Mouse (Mus musculus) ES-E14 (cell line): ENCODE results near the gene Chst11.

Experiments used
- ZC3H11A ChIP-seq: IDR thresholded peaks from 2 replicates; pipeline ENCODE4 v1.6.1; 2012; ENCODE audit warnings: low read depth, mild to moderate bottlenecking, inconsistent platforms, low read length, borderline replicate concordance
- ZNF384 ChIP-seq: IDR thresholded peaks from 2 replicates; pipeline ENCODE4 v1.6.1; 2012; ENCODE audit warnings: low read depth, low read length, inconsistent platforms

- TF ChIP-seq ZNF384 (no peak), ZC3H11A (no peak)
Observed at GRCm38 (mm10) chr10:83039414-83039813, 54.1 kb downstream of the Chst11 start.
